1 mouse cellular context compared by ENCODE assay signal in the genomic region with DNA sequence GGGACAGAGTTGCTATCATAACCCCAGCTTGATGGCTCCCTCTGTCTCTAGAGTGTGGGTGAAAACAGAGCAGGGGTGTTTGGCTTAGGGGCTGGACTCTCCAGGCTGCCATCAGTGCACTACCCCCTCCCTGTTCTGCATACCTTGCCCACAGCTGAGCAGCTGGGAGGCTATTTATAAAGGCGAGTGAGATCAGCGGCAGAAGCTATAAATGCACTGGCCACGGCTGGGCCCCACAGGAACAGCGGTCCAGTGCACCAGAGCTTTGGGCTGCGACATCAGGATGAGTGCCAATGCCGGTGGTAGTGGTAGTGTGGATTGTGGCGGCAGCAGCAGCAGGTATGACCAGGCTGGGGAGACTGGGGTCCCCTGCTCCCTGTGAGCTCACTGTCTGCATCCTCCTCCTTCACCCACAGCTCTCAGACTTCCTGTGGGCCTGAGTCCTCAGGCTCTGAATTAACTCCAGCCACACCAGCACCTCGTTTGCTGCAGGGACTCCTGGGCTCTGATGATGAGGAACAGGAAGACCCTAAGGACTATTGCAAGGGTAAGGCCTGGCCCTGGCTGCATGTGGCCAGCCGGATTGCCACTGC.
TF ChIP-seq lines count a peak whose summit lies in the region.

Gene Srpk3, plus strand, starts transcription at position 238 of the 593 bp plus-strand sequence.

TF ChIP-seq in CH12.LX, 34 proteins besides CTCF, POLR2A, EP300 and RAD21 (continued from another document):
- TF ChIP-seq GABPA (IDR thresholded peaks at IDR 0.05; ENCODE audit: insufficient replicate concordance, low read depth, low read length), result no peak
- TF ChIP-seq MEF2A (IDR thresholded peaks at IDR 0.05; ENCODE audit: borderline replicate concordance, low read depth, low read length), result peak; percentile 98
- TF ChIP-seq TBP (conservative IDR thresholded peaks at IDR 0.05; ENCODE audit: low read depth, low read length), result peak; percentile 94
- TF ChIP-seq MAFK (IDR thresholded peaks at IDR 0.05; ENCODE audit: insufficient replicate concordance, low read length), result no peak
- peak; percentile 61 for TF ChIP-seq BHLHE40 (IDR thresholded peaks at IDR 0.05; ENCODE audit: low read depth, low read length)
- TF ChIP-seq MAX (IDR thresholded peaks at IDR 0.05; ENCODE audit: low read length), result peak; percentile 28; the same call in 1 of the 2 replicates
- TF ChIP-seq NRF1 (IDR thresholded peaks at IDR 0.05; ENCODE audit: low read depth, low read length), result 0 out of 2 replicates have a peak, but pooled peaks have one; percentile 14
- TF ChIP-seq MAZ (IDR thresholded peaks at IDR 0.05; ENCODE audit: low read depth, low read length), result peak; percentile 77; the same call in 1 of the 2 replicates
- no peak; the same call in 1 of the 2 replicates for TF ChIP-seq NELFE (IDR thresholded peaks at IDR 0.05; ENCODE audit: low read depth, low read length)
- peak; percentile 95 for TF ChIP-seq ETS1 (conservative IDR thresholded peaks at IDR 0.05; ENCODE audit: low read depth, low read length)
- no peak for TF ChIP-seq USF1 (IDR thresholded peaks at IDR 0.05; ENCODE audit: low read depth, low read length)
- TF ChIP-seq RCOR1 (conservative IDR thresholded peaks at IDR 0.05; ENCODE audit: low read depth, low read length), result 0 out of 2 replicates have a peak, but pooled peaks have one; percentile 30
- no peak for TF ChIP-seq E2F4 (IDR thresholded peaks at IDR 0.05; ENCODE audit: insufficient replicate concordance, low read depth, low read length)
- TF ChIP-seq KAT2A (IDR thresholded peaks at IDR 0.05; ENCODE audit: insufficient replicate concordance, low read length), result no peak
- no peak for TF ChIP-seq ZC3H11A (IDR thresholded peaks at IDR 0.05; ENCODE audit: low read depth, low read length)
- no peak for TF ChIP-seq ZNF384 (IDR thresholded peaks at IDR 0.05; ENCODE audit: low read depth, low read length)
- no peak for TF ChIP-seq ZKSCAN1 (IDR thresholded peaks at IDR 0.05; ENCODE audit: borderline replicate concordance, low read depth, low read length)
- TF ChIP-seq TCF12 (IDR thresholded peaks at IDR 0.05; ENCODE audit: low read depth, low read length), result peak; percentile 94
- TF ChIP-seq PAX5 (IDR thresholded peaks at IDR 0.05; ENCODE audit: low read length), result no peak
- no peak for TF ChIP-seq POLR2AphosphoS2 (IDR thresholded peaks at IDR 0.05; ENCODE audit: low read depth, low read length)
- peak; percentile 55; the same call in 1 of the 2 replicates for TF ChIP-seq ZMIZ1 (IDR thresholded peaks at IDR 0.05; ENCODE audit: low read depth, low read length)
- peak; percentile 37; the same call in 1 of the 2 replicates for TF ChIP-seq SIN3A (IDR thresholded peaks at IDR 0.05; ENCODE audit: low read length)
- TF ChIP-seq ELF1 (IDR thresholded peaks at IDR 0.05; ENCODE audit: low read depth, low read length), result no peak
TF ChIP-seq in CH12.LX: peak in this region for 15.
